Mouse (Mus musculus): ENCODE measurements around the gene Pon3. TPM values are rescaled to one million over a fixed set of nuclear protein-coding genes. Genes with fewer than 3 reads are reported as not detected.
"Not testable (repeated sequence)": the region's sequence is repeated elsewhere in the genome, so short reads cannot be mapped to it uniquely, and the experiment has no call there.

The Pon3 gene
- polyA plus RNA-seq, 1 experiment = 0.02 TPM

GRCm38 (mm10) chr6:5233812-5234211 lies 22.3 kb downstream of the Pon3 start:
- H3K9me3 ChIP-seq (ENCODE audit: control insufficient read depth, low read length) = no peaks in the 10 kb centered on the region
- peaks cover 8% of the 10 kb centered on the region for H3K36me3 ChIP-seq (ENCODE audit: control insufficient read depth)
- no peak overlapping the region for H3K4me3 ChIP-seq (replicated peaks)
- TF ChIP-seq GATA1 (IDR thresholded peaks at IDR 0.05; ENCODE audit: low read length) = no peak
- TF ChIP-seq TAL1 (IDR thresholded peaks at IDR 0.05; ENCODE audit: low read length) = no peak
- peaks cover 12% of the 10 kb centered on the region for H3K4me1 ChIP-seq (ENCODE audit: control insufficient read depth)
- H3K27me3 ChIP-seq (ENCODE audit: control insufficient read depth) = no peaks in the 10 kb centered on the region

GRCm38 (mm10) chr6:5232022-5232421 lies 24.1 kb downstream of the Pon3 start:
- H3K9me3 ChIP-seq (ENCODE audit: control insufficient read depth, low read length) = no peaks in the 10 kb centered on the region
- no peaks in the 10 kb centered on the region for H3K27me3 ChIP-seq (ENCODE audit: control insufficient read depth)
- peaks cover 10% of the 10 kb centered on the region for H3K36me3 ChIP-seq (ENCODE audit: control insufficient read depth)
- H3K4me1 ChIP-seq (ENCODE audit: control insufficient read depth) = peaks cover 6% of the 10 kb centered on the region
- TF ChIP-seq GATA1 (IDR thresholded peaks at IDR 0.05; ENCODE audit: low read length) (no peak), TAL1 (IDR thresholded peaks at IDR 0.05; ENCODE audit: low read length) (no peak)
- H3K4me3 ChIP-seq (replicated peaks) = no peak overlapping the region

GRCm38 (mm10) chr6:5230261-5230660 lies 25.8 kb downstream of the Pon3 start:
- Histone ChIP-seq H3K36me3 (ENCODE audit: control insufficient read depth) (peaks cover 10% of the 10 kb centered on the region), H3K4me1 (ENCODE audit: control insufficient read depth) (no peaks in the 10 kb centered on the region), H3K9me3 (ENCODE audit: control insufficient read depth, low read length) (no peaks in the 10 kb centered on the region), H3K4me3 (replicated peaks) (no peak overlapping the region), H3K27me3 (ENCODE audit: control insufficient read depth) (no peaks in the 10 kb centered on the region)
- TF ChIP-seq TAL1 (IDR thresholded peaks at IDR 0.05; ENCODE audit: low read length) (no peak), GATA1 (IDR thresholded peaks at IDR 0.05; ENCODE audit: low read length) (no peak)

DNA sequence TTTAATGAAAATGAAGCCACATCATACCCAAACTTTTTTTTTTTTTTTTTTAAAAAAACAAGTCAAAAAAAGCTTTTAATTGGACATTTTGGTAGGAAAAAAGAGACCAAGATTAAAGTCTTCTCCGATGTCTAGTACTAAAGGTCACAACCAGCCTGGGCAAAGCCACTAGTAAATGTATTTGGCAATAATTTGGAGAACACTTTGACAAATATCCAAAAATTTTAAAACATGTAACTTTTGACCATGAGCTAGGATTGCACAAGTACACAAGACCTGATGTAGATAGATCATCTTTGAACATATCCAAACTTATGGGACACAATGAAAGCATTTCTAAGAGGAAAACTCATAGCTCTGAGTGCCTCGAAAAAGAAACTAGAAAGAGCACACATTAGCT lies 32.5 kb downstream of the Pon3 start:
- not testable (repeated sequence) for H3K4me3 ChIP-seq (replicated peaks); H3K4me1 ChIP-seq (ENCODE audit: control insufficient read depth); H3K36me3 ChIP-seq (ENCODE audit: control insufficient read depth)

GRCm38 (mm10) chr6:5222080-5222479 lies 34.0 kb downstream of the Pon3 start:
- Histone ChIP-seq H3K4me1 (ENCODE audit: control insufficient read depth) (peaks cover 15% of the 10 kb centered on the region), H3K9me3 (ENCODE audit: control insufficient read depth, low read length) (no peaks in the 10 kb centered on the region), H3K27me3 (ENCODE audit: control insufficient read depth) (no peaks in the 10 kb centered on the region), H3K36me3 (ENCODE audit: control insufficient read depth) (peaks cover 3% of the 10 kb centered on the region), H3K4me3 (replicated peaks) (no peak overlapping the region)
- no peak for TF ChIP-seq TAL1 (IDR thresholded peaks at IDR 0.05; ENCODE audit: low read length)

More for the DNA sequence above, 32.5 kb downstream of the Pon3 start:
- not testable (repeated sequence) for H3K27me3 ChIP-seq (ENCODE audit: control insufficient read depth); H3K9me3 ChIP-seq (ENCODE audit: control insufficient read depth, low read length)

DNA sequence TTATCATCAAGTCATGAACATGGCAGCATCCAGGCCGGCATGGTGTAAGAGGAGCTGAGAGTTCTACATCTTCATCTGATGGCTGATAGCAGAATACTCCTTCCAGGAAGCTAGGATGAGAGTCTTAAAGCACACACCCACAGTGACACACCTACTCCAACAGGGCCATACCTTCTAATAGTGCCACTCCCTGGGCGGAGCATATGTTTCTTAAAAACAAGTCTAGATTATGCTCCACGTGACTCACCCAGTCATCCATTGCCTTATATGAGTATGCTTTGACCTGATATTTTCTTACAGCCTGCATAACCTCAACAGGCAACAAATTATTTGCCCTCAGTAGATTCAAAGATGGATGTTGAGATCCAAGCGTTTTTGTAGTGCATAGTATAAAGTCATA lies 37.9 kb downstream of the Pon3 start:
- Histone ChIP-seq H3K4me1 (ENCODE audit: control insufficient read depth) (peaks cover 15% of the 10 kb centered on the region), H3K27me3 (ENCODE audit: control insufficient read depth) (no peaks in the 10 kb centered on the region), H3K4me3 (replicated peaks) (no peak overlapping the region), H3K9me3 (ENCODE audit: control insufficient read depth, low read length) (no peaks in the 10 kb centered on the region; the same call in 1 of the 2 replicates), H3K36me3 (ENCODE audit: control insufficient read depth) (peaks cover 6% of the 10 kb centered on the region)
- TF ChIP-seq TAL1 (IDR thresholded peaks at IDR 0.05; ENCODE audit: low read length) = no peak
- TF ChIP-seq GATA1 (IDR thresholded peaks at IDR 0.05; ENCODE audit: low read length) = no peak

DNA sequence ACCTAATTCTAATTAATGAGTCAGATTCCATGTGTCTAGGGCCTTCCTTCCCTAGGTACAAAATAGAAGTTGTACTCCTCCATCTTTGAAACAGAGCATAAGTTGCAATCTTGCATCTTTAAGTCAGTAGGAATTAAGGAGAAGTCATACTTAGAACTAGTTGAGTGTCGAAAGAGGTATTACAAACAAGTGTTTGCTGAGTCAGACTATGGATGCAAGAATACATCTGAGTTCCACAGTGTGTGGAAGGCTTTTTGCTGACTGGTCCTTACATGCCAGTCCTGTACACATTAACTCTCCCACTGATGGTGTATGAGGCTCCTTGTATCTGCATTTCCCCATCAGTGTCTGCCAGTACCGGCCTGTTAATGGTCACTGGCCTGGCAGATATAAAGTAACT lies 48.3 kb downstream of the Pon3 start:
- TF ChIP-seq TAL1 (IDR thresholded peaks at IDR 0.05; ENCODE audit: low read length) (no peak), GATA1 (IDR thresholded peaks at IDR 0.05; ENCODE audit: low read length) (no peak)
- Histone ChIP-seq H3K4me3 (replicated peaks) (no peak overlapping the region), H3K9me3 (ENCODE audit: control insufficient read depth, low read length) (no peaks in the 10 kb centered on the region), H3K4me1 (ENCODE audit: control insufficient read depth) (no peaks in the 10 kb centered on the region), H3K36me3 (ENCODE audit: control insufficient read depth) (no peaks in the 10 kb centered on the region), H3K27me3 (ENCODE audit: control insufficient read depth) (no peaks in the 10 kb centered on the region)

GRCm38 (mm10) chr6:5199916-5200315 lies 56.2 kb downstream of the Pon3 start:
- no peak overlapping the region for H3K4me3 ChIP-seq (replicated peaks)
- H3K27me3 ChIP-seq (ENCODE audit: control insufficient read depth) = peaks cover 9% of the 10 kb centered on the region
- H3K36me3 ChIP-seq (ENCODE audit: control insufficient read depth) = no peaks in the 10 kb centered on the region
- TF ChIP-seq GATA1 (IDR thresholded peaks at IDR 0.05; ENCODE audit: low read length) = no peak
- TF ChIP-seq TAL1 (IDR thresholded peaks at IDR 0.05; ENCODE audit: low read length) = no peak
- peaks cover 2% of the 10 kb centered on the region; the same call in 1 of the 2 replicates for H3K9me3 ChIP-seq (ENCODE audit: control insufficient read depth, low read length)
- peaks cover 2% of the 10 kb centered on the region for H3K4me1 ChIP-seq (ENCODE audit: control insufficient read depth)

DNA sequence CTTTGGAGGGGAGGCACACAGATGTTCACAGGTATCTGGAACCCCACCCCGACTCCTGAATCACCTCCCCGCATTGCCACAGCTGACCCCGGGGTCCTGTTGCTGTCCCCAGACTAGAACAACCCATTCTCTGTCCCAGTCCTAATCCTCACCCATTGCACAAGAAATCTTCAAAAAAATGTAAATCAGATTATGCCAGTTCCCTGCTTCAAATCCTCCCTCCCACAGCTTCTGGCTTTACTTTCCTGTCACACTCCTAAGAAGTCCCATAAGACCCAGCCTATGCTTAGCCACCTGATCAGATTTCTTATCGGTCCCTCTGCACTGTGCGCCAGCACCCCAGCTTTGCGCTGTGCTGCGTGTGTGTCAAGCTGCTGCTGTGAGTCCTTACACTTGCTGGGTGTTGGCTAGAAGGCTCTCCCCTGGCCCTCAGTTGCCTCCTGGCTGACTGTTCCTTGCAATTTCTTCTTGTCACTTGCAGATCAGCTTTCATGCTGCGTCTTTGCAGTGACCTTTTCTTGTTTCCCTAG lies 56.6 kb downstream of the Pon3 start:
- TF ChIP-seq GATA1 (IDR thresholded peaks at IDR 0.05; ENCODE audit: low read length) (no peak), TAL1 (IDR thresholded peaks at IDR 0.05; ENCODE audit: low read length) (no peak)
- peaks cover 9% of the 10 kb centered on the region for H3K27me3 ChIP-seq (ENCODE audit: control insufficient read depth)
- peaks cover 2% of the 10 kb centered on the region for H3K4me1 ChIP-seq (ENCODE audit: control insufficient read depth)
- H3K9me3 ChIP-seq (ENCODE audit: control insufficient read depth, low read length) = peaks cover 2% of the 10 kb centered on the region; the same call in 1 of the 2 replicates
- no peaks in the 10 kb centered on the region for H3K36me3 ChIP-seq (ENCODE audit: control insufficient read depth)
- no peak overlapping the region for H3K4me3 ChIP-seq (replicated peaks)

GRCm38 (mm10) chr6:5198590-5198989 lies 57.5 kb downstream of the Pon3 start:
- H3K36me3 ChIP-seq (ENCODE audit: control insufficient read depth) = no peaks in the 10 kb centered on the region
- peaks cover 2% of the 10 kb centered on the region for H3K4me1 ChIP-seq (ENCODE audit: control insufficient read depth)
- TF ChIP-seq GATA1 (IDR thresholded peaks at IDR 0.05; ENCODE audit: low read length) (no peak), TAL1 (IDR thresholded peaks at IDR 0.05; ENCODE audit: low read length) (no peak)
- H3K27me3 ChIP-seq (ENCODE audit: control insufficient read depth) = peaks cover 10% of the 10 kb centered on the region
- H3K9me3 ChIP-seq (ENCODE audit: control insufficient read depth, low read length) = peaks cover 2% of the 10 kb centered on the region; the same call in 1 of the 2 replicates
- H3K4me3 ChIP-seq (replicated peaks) = no peak overlapping the region
